Mouse (Mus musculus) WW6 (cell line): ENCODE data around the gene Slc41a2.

Experiments used
- DNase-seq: peaks from one replicate; pipeline ENCODE4 v3.0.0-alpha.2; 2013; ENCODE audit warnings: low read depth, low spot score

The Slc41a2 gene

DNA sequence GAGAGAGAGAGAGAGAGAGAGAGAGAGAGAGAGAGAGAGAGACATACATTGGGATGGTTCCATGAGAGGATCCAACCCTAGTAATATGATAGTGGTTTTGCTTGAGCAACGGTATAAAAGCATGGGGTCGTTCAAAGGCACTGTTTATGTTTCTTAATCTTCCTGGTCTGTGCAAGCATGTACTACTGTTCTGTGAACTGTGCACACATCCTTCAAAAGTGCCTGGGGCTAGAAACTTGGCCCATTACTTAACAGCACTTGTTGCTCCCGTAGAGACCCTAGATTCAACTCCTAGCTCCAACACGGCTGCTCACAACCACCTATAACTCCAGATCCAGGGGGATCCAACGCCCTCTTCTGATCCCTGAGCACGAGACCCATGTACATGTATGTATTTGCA is 17.3 kb downstream of the Slc41a2 start:
- DNase-seq, result no peak

DNA sequence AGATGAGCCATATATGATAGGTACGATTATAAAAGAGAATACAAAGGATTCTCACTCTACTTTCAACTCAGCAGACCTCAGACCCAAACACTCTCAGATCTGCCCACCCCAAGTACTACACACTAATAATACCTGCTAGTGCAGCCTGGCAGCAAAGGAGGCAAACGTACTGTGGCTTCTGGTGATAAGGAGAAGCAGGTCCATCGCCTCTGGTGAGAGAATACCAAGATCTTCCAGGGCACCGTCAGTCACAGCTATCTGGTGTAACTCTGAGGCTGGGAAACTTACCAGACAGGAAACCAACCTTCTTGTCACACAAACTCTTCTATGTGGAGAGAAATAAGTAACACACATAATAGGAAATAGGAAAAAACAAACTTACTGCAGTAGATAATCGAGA is 24.6 kb downstream of the Slc41a2 start:
- DNase-seq, result no peak

DNA sequence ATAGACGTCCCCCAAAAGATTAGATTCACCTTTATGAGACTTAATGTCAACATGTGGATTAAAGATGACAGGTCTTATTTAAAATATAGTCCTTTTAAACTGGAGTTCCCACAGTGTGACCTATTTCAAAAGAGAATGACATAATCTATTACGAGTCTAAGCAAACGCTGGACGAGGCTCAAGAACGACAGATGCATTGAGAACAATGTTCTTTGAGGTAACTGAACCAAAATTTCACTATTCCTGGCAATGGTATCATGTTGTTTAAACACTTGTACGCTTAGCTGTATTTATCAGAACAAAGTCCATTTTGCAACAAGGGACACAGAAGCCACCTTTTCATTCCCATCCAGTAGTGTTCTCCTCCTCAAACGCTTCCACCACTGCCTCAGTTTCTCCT is 27.3 kb downstream of the Slc41a2 start:
- no peak for DNase-seq

DNA sequence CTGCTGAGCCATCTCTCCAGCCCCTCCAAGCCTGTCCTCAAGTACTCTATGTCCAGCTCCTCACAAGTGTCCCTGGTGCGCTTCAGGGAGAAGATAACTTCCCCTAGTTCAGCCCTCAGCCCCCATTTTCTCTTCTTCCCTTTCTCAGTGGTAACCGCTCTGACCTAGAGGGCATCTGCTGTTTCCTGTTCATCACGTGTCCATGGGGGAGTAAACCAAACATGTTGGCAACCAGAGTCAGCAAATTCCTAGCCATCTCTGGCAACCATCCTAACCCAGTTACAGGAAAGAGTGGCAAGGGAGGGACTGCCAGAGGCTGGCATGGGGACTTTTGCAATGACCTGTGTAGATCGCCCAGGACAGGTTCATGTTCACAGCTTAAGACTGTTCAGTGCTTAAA is 36.0 kb downstream of the Slc41a2 start:
- no peak for DNase-seq

DNA sequence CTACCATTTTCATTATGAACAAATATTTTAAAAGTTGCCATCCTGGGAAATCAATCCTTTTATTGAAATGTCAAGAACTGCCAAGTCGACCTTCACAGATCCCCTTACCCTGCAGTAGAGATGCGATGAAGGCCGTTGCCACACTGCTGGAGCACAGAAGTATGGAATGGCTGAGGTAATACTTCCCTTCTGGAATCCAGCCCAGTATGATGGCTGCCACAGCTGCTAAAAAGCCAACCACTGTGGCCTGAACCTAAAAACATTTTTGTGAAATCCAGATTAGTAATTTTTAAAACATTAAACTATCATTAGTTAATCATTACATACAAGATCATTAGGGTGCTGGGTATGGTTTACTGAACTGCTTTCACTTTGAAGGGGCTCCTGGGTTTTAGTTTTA is 36.6 kb downstream of the Slc41a2 start:
- DNase-seq, result no peak

DNA sequence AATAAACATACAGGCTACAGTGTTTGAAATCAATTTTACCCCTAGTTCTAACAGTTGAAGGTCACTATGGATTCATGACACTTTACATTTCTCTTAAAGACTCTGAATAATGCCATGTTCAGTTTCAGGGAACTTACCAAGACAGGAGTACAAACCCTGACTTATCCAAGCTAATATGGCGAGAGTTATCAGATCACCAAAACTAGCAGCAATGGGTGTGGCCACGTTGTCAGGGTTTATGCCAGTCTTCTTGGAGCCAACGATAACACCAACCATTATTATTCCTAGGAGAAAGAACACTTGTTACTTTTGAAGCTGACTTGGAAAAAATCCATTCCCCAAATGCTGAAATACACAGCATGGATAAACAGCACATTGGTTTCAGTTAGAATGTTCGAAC is 40.7 kb downstream of the Slc41a2 start:
- no peak for DNase-seq

DNA sequence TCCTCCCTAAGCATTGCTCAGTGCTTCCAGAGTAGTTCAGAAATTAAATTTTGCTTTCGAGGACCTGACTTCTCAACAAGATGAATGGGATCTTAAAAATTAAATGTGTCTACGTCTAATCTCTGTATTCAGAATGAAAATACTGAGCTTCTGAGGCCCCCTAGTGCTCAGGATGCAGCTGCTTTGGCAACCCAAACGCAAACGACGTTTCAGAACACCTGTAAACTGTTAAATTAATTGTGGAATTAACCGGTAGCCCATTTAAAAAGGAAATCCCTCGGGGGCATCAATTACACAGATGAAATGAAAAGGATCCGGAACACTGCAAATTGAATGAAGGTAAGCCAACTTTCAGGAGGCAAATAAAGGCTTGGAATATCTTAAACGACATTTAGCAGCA is 42.9 kb downstream of the Slc41a2 start:
- DNase-seq, result no peak

DNA sequence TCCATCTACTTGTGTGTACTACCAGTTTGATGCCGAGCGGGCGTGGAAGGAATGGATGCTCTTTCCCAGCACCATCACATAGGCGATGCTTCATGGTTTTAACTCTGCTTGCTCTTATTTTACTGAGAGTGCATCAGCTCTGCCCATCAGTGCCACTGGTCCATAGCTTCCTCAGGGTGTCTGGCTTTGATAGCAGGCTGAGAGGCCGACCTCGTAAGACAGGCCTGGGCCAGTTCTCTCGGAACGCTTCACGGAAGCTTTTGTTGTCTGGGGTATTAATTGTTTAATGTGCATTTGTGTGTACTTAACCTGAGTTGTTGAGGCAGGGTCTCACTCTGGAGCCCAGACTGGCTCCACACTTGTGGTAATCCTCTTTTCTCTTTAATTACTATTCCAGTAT is 44.3 kb downstream of the Slc41a2 start:
- no peak for DNase-seq

DNA sequence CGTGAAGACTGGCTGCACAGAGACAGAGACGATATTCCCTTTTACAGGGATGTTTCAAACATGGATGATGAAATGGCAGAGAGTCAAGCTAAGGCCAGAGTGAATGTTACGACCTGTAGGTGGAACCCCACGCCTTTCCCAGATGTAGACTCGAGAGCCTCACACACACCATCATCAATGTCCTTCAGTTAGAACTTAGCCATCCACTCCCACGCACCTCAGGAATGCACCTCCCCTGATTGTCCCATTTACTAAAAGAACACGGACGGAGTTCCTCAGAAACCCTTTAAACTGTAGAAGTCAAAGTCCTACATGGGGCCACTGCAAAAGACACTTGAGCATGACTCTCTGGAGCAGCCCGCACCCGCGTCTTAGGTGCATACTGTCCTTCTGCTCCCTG is 46.0 kb downstream of the Slc41a2 start:
- no peak for DNase-seq

DNA sequence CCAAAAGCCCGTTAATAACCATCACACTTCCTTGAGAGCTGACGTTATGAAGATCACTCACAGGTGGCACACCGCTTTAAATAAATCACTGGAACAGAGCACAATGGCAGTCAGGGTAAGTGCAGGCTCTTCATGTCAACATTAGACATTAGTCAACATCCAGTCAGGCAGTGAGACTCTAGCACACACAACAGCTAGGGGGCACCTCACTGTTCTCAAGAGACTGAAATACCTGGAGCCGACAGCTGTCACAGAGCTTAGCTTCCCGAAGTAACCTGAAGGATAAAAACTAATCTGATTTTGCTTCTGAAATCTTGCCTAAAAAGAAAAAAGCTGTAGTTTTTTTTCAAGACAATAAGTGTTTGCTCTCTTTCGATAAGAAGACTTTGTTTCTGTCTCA is 49.9 kb downstream of the Slc41a2 start:
- no peak for DNase-seq

DNA sequence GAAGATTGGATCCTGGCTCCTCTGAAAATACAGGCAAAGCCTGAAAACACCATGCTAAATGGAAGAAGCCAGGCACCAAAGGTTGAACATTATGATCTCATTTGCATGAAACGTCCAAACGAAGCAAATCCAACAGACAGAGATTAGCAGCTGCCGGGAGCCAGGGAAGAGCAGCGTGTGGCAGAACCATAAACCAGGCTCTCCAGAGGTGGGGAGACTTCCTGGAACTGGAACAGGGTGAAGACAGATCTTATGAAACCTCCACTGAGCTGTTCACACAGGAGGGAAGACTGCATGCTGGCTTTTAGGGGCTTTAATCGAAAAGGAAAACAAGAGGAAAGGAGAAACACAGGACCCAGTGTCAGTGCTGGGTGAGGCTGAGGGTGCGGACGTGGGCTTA is 51.3 kb downstream of the Slc41a2 start:
- no peak for DNase-seq

DNA sequence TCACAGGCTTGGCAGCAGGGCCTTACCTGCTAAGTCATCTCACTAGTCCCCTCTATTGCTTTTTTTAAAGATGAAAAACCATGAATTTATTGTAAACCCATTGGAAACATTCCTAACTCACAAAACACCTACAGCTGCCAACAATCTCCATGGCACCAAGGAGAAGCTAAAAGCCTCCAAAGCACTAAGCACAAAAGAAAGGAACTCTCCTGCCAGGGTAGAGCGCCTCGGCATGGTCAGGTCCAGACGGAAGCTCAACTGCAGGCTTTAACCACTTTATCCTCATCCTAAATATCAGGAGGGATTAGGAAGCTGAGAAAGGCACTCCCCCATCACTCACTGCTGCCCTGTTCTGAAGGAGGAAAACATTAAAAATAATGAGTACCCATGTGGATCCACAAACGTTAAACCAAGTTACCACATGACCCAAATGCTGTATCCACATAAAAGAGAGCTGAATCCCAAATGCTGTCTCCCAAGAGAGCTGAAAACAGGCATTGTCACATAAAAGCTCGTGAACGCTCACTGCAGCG is 51.9 kb downstream of the Slc41a2 start:
- no peak for DNase-seq

DNA sequence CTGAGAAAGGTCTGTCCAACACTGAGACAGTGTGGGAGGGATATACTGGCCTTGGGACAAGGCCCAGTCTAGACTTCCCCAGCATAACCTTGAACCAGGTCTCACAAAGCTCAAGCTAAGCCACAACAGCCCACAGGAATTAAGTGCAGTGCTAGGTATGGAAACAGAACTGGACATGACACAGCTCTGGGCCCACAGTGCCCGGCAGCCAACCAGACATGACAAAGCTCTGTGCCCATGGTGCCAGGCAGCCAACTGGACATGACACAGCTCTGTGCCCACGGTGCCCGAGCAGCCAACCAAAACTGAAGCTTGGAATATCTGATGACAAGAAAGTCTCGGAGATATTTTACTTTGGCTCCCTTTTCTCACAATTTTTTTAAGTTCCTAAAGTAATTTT is 52.8 kb downstream of the Slc41a2 start:
- DNase-seq, result no peak

DNA sequence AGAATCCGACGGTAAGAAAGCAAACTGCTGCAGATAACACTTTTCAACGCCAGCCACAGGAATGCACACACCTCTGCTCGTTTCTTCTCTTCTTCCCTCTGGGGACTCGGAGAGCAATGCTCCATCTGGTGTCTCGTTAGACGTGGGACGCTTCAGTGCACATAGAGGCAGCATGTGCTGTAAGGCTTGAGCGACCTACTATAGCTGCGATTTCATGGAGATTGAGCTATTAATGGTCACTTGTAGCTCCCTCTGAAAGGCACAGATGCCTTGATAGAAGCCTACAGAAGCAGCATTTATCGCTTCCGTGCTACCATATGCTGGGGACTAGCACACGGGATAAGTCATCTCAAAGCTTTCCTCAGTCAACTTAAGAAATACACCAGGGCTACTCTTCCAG is 71.0 kb downstream of the Slc41a2 start:
- no peak for DNase-seq

DNA sequence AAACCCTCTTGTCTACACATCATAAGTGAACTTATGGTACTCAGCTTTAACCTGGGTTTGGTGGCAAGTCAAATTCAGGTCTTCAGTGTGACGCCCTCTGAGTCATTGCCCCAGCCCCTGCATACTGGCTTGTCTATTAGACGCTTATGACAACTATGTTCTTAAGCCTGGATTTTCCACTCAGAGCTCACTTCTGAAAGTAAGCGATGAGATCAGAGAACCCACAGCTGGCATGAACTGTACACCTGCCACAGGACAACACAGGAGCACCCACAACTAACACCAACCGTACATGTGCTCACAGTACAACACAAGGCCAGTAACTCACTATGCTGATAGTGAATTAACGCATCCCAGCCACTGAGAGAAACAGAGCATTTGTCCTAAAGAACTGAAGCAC is 71.4 kb downstream of the Slc41a2 start:
- no peak for DNase-seq

DNA sequence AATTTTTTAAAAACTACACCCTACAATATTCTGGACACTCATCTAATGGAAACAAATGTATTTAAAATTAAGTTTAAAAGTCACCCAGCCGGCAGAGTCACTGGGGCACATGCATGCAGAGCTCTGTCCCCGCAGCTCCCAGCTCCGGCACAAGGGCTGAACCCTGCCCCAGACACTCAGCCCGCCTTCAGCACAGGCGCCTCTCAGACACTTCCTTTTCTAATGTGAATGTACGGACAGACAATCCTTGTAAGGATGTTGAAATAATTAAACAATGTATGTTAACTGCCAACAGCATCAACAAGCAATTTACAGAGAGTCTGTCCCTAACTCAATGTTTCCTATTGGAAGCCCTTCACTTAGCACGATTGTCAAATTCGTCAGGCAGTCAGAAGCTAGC is 73.0 kb downstream of the Slc41a2 start:
- no peak for DNase-seq

DNA sequence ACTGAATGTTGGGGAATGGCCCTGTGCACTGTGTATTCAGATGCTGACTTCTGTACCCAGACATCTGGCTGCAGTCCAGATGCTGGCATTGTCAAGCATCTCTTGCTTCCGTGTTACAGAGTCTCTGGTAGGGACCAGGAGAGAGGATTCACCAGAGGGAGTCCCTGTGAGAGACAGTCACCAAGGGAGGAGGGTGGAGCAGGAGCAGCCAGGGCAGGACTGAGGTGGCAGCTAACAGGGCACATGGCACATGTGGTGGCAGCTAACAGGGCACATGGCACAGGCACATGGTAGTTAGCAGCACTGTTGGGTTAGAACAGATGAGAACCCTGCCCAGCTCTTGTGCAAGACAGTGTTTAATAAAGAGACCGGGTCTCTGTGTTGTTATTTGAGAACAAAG is 73.6 kb downstream of the Slc41a2 start:
- DNase-seq, result no peak

DNA sequence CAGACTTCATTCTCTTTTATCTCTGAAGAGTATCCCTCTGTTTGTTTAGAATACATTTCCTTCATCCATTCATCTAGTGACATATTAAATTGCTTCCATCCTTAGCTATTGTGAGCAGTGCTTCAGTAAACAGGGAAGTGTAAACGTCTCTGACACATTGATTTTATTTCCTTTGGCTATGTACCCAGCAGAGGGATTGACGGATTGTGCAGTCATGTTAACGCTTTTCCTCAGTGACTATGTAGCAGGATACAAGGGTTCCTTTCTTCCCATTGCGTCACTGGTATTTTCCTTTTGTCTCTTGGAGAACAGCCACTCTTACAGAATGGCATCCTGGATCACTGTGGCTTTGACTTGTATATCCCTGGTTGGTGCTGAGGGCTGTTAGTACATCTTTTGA is 76.4 kb downstream of the Slc41a2 start:
- DNase-seq, result no peak

DNA sequence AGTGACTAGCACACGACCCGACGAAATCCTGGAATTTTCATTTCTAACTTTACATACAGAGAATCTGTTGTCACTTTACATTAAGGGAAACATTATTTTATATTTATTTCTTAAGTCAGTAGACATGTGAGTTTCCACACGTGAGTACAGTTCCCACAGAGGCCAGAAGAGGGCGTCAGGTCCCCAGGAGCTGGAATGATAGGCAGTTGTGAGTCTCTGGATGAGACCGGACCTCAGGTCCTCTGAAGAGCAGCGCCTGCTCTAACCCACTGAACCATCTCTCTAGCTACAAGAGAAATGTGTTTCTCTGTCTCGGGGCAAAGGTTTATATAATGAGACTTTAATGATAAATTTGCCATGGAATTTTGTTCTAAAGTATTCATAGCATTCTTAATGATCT is 86.3 kb downstream of the Slc41a2 start:
- DNase-seq, result no peak

DNA sequence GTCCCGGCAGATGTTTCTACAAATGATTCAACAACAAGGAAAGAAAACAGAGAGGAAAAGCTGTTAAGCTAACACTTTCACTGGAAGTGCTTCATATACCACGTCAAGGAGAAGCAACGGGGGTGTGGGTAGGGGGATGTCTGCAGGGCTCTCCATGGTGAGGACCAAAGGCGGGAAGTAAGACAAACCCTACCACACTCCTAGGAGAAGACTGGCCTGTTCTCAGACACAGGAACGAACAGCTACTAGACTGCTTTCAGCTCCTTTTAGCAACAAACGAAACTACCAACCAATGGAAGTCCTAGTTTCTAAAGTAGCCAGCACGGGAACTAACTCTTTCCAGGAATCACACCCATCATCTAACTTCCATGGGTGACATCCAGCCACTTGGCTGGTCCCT is 89.6 kb downstream of the Slc41a2 start:
- DNase-seq, result no peak

DNA sequence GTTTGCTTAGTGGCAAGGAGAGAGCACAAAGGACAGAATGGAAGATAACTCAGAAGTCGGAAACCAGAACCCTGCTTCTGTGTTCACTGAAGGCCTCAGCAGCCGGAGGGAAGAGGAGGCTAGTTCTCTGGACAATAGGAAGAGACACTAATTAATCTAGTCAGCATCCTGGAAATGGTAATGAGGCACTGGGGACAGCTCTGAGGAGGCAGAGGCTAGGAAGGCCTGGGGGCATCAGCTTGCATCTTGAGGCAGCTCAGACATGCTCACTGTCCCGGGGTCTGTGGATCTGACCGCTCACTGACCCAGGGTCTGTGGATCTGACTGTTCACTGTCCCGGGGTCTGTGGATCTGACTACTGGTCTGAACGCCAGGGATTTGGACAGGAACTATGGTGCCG is 92.0 kb downstream of the Slc41a2 start:
- no peak for DNase-seq

DNA sequence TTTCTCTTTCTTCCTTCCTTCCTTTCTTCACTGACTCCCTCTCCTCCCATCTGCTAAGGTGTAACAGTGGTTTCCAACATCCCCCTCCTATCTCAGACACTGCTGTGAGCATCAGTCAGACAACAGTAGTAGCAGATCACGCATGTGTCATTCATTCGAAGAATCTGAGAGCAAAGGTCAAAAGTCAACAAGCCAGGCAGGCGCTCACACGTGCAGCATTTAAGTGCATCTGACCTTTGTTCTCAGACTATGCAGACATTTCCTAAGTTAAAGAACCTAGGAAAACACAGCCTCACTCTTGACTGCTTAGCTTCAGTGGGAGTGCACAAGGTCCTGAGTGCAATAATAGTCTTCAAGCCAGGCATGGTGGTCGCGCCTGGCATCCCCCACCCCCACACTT is 93.6 kb downstream of the Slc41a2 start:
- no peak for DNase-seq

DNA sequence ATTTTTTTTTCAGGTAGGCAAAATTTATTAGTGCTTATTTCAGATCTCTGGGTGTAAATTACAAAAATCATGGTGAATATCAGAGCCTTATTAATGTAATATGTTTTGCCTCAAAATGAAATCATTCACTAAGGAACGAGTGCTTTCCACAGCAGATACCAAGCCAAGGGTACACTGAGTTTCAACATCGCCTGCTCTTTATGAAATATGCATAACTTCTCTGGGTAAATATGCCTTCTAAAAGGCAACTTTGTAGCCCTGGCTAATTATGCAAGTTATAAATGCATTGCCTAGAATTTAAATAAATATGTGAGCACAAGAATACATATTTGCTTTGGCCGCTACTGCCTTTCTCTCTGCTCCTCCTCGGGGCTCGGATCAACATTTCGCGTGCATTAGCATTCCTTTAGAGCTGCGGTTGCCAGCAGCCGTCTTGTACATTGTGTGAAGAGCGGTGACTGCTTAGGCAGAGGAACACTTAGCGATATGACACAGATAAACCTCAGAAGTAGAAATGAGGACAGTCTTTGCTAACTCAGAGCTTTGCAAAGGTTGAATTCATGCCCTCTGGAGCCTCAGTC is 95.5 kb downstream of the Slc41a2 start:
- no peak for DNase-seq

DNA sequence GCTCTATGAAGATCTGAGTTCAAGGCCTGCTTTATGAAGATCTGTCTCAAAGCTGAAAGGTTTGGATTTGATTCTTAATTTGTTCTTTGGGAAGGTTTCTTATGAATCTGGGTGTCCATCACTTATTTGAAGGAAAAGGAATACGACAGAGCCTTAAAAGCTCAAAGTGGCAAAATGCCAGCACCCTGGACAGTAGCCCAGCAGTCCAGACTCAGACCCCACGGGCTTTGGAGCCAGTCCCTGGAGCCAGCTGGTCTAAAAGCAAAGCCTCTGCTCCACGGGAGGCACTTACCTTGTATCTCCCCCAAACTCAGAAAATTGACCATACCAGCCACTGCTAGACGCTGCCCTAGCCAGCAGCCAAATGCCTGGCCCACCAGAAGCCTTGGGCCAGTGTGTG is 103.3 kb downstream of the Slc41a2 start:
- no peak for DNase-seq
